Mouse (Mus musculus) limb, embryonic 15.5 days (tissue): ENCODE results near the gene Mtcl1. TPM values are rescaled to one million over a fixed set of nuclear protein-coding genes. Genes with fewer than 3 reads are reported as not detected.
"Not testable (repeated sequence)": the region's sequence is repeated elsewhere in the genome, so short reads cannot be mapped to it uniquely, and the experiment has no call there.

Experiments
- ATAC-seq: fragments of 200-750 bp; cut with Nextera tagmentation; 2 replicates; pipeline ENCODE4 v1.8.0; 2017; ENCODE audit warnings: low read depth, moderate TSS enrichment; ENCODE audit not compliant: insufficient number of reproducible peaks, low FRiP score, low TSS enrichment
- H3K27ac ChIP-seq: fragments of 300-500 bp; sonication (generic); 2 replicates; pipeline ENCODE4 v1.5.1; 2015; ENCODE audit warnings: moderate library complexity, mild to moderate bottlenecking, inconsistent platforms
- H3K27me3 ChIP-seq: fragments of 300-500 bp; sonication (generic); 2 replicates; pipeline ENCODE4 v1.6.1; 2015; ENCODE audit warnings: inconsistent platforms
- H3K36me3 ChIP-seq: fragments of 300-500 bp; sonication (generic); 2 replicates; pipeline ENCODE4 v1.6.1; 2015; ENCODE audit warnings: inconsistent platforms
- H3K4me1 ChIP-seq: fragments of 300-500 bp; sonication (generic); 2 replicates; pipeline ENCODE4 v1.6.1; 2015; ENCODE audit warnings: inconsistent platforms
- H3K4me2 ChIP-seq: fragments of 300-500 bp; sonication (generic); 2 replicates; pipeline ENCODE4 v1.6.1; 2015; ENCODE audit warnings: mild to moderate bottlenecking, inconsistent platforms
- H3K4me3 ChIP-seq: fragments of 300-500 bp; sonication (generic); 2 replicates; pipeline ENCODE4 v1.5.1; 2015; ENCODE audit warnings: mild to moderate bottlenecking, inconsistent platforms
- H3K9ac ChIP-seq: fragments of 300-500 bp; sonication (generic); 2 replicates; pipeline ENCODE4 v1.6.1; 2015; ENCODE audit warnings: inconsistent platforms
- H3K9me3 ChIP-seq: fragments of 300-500 bp; sonication (generic); 2 replicates; pipeline ENCODE4 v1.6.1; 2016; ENCODE audit warnings: inconsistent platforms
- WGBS: fragments of 180-500 bp; shearing (Covaris S2); methylation state at CpG from one replicate; pipeline ENCODE4 v1.1.7; 2015; 5-methylcytosine and 5-hydroxymethylcytosine counted together
- polyA plus RNA-seq: library from polyadenylated mRNA; unstranded; fragments of >200 nt; fragmentation: Nextera tagmentation; extraction: Ambion mirVana; gene quantifications from 2 replicates; pipeline ENCODE4 v1.2.1, GENCODE M21; 2015

The Mtcl1 gene
- polyA plus RNA-seq, 1 experiment from 2014 or later, result 4.0 TPM

DNA sequence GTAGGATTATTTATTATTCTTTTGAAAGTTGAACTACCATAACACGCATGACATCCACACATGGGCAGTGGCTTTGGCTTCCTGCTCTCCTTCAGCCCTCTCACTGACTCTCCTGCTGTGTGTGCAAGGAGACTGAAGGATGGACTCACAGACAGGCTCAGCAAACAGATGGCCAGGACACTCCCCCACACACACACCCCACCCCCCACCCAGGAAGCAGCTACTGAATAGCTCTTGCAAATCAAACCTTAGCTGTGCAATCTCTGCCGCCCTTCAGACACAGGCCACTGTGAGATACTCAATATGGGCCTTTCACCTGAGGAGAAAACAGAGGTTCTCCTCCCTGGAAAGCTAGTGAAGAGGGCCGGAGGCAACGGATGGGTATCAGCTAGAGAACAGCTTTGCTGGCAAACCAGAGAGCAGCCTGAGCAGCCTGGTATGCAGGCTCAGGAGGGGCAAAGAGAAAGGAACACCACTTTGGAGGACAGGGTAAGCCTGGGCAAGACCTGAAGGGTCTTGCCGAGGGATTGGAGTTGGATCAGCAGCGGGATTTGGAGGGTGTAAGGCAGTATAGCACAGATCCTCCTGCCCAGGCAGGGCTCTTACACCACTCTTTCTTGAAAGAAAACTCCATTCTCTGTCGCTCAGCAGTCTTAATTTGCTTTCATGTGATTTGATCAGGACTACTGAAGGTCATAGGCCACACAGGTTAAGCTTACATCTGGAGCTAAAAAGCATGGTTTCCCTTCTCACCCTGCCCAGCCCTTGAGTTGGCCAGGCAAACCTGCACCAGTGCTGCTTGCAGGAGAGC is 3.1 kb downstream of the Mtcl1 start:
- 0 out of 2 replicates have a peak overlapping the region, but pooled peaks have one; percentile 97 for H3K4me2 ChIP-seq
- no peak overlapping the region for H3K9ac ChIP-seq
- 55% methylated on average over 7 of the region's 7 CpGs for WGBS
- H3K36me3 ChIP-seq, result no peaks in the 10 kb centered on the region
- H3K27ac ChIP-seq, result no peak overlapping the region
- peaks cover 27% of the 10 kb centered on the region for H3K27me3 ChIP-seq
- H3K4me1 ChIP-seq, result peaks cover 42% of the 10 kb centered on the region
- H3K9me3 ChIP-seq, result no peaks in the 10 kb centered on the region
- 0 out of 2 replicates have a peak overlapping the region, but pooled peaks have one; percentile 74 for H3K4me3 ChIP-seq
- no peak for ATAC-seq

DNA sequence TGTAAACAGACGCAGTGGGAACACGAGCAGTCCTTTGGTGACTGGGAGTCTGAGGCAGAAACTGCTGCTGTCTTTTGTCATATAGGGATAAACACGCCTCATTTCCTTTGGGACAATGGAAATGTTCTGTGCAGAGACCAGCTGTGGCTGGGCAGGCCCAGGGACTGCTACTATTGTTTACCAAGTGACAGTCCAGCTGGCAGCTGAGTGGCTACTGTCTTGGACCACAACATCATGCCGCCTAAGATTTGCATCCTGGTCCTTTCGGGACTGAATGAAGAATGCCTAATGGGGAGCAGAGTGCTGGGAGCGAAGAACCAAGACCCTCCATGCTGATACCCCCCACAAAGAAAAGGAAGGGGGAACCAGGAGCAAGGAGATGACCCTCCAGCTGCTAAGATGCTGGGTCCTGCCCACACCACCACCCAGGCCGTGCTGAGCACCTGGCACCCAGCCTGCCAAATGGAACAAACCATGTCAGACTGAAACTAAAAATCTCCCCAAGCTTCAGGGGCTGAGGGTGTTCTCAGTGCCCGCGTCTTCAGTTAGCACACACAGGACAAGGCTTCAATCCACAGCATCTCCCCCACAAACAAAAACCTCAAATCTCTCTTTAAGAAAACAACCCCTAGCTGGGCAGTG is 5.4 kb downstream of the Mtcl1 start:
- H3K4me2 ChIP-seq, result no peak overlapping the region
- H3K4me1 ChIP-seq, result peaks cover 31% of the 10 kb centered on the region
- H3K9me3 ChIP-seq, result no peaks in the 10 kb centered on the region
- ATAC-seq, result no peak
- no peak overlapping the region for H3K4me3 ChIP-seq
- no peak overlapping the region for H3K9ac ChIP-seq
- no peaks in the 10 kb centered on the region for H3K36me3 ChIP-seq
- 81% methylated on average over 9 of the region's 9 CpGs for WGBS
- H3K27ac ChIP-seq, result no peak overlapping the region
- peaks cover 12% of the 10 kb centered on the region for H3K27me3 ChIP-seq

DNA sequence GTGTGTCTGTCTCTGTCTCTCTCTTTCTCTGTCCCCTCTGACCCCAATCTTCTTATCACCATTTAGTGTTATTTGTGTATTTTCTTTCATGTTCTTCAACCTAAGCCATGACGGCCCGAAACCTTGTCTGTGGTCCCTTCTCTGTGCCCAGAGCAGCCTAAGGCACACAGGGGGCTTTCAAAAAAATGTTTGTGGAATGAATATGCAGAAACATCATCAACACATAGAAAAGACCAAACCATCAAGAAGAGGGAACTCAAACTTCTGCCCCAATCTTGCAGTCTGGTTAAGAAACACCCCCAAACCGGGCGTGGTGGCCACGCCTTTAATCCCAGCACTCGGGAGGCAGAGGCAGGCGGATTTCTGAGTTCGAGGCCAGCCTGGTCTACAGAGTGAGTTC is 9.7 kb downstream of the Mtcl1 start:
- Histone ChIP-seq H3K4me3 (no peak overlapping the region), H3K9ac (no peak overlapping the region), H3K4me1 (peaks cover 9% of the 10 kb centered on the region; the same call in 1 of the 2 replicates), H3K36me3 (no peaks in the 10 kb centered on the region; the same call in 1 of the 2 replicates), H3K27me3 (no peaks in the 10 kb centered on the region), H3K4me2 (no peak overlapping the region), H3K27ac (no peak overlapping the region), H3K9me3 (no peaks in the 10 kb centered on the region)
- WGBS, result 82% methylated on average over 8 of the region's 8 CpGs
- ATAC-seq, result no peak

DNA sequence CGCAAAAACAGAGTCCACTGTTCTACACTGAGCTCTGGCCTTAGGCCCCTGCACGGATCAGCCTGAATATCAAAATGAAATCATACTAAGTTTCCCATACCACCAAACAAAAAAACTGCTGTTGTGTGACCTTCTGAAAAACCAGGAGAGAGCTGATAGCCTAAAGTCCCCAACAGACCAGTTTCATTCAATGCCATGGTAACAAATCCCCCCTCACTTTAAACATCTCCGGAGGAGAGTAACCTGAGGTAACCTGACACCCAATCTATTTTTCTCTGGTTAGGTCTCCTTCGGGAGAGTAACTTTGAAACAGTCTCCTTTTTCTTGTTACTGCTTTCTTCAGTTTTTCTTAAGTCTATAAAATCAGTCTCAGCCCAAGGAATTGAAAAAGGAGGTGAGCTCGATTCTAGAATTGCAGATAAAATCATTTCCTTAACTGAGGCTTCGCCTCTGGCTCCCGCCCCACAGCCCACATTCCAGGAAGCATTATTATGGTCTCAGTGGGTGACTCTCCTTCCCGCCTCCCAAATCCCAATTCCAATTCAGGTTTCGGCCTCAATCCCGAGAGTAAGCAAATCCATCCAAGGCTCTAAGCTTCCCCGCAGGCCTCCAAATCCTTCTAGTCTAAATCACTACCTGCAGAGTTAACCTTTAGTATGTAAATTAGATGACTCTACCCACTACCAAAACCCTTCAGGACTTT is 10.3 kb downstream of the Mtcl1 start:
- 18% methylated on average over 11 of the region's 11 CpGs for WGBS
- Histone ChIP-seq H3K36me3 (peaks cover 4% of the 10 kb centered on the region; the same call in 1 of the 2 replicates), H3K9ac (no peak overlapping the region), H3K27ac (no peak overlapping the region), H3K27me3 (no peaks in the 10 kb centered on the region), H3K9me3 (no peaks in the 10 kb centered on the region), H3K4me1 (peaks cover 9% of the 10 kb centered on the region; the same call in 1 of the 2 replicates), H3K4me3 (no peak overlapping the region), H3K4me2 (no peak overlapping the region)
- no peak for ATAC-seq

DNA sequence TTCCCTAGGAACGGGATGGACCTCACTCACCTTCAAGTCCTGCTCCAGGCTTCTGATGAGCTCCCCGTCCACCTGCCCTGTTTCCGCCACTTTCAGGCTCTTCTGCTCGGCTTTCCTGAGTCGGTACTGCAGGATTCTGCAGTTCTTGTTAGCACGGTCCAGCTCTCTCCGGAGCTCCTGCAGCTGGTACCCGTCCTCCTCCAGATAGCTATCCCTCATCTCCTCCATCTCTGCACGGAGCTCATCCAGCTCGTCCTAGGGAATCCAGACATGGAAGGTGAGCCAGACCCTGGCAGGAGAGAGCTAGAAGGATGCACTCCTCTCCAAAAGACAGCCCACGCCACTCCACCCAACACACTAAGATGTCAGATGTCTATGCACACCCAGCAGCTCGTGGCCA is 11.4 kb downstream of the Mtcl1 start:
- Histone ChIP-seq H3K27me3 (no peaks in the 10 kb centered on the region), H3K4me3 (no peak overlapping the region), H3K9me3 (no peaks in the 10 kb centered on the region), H3K9ac (no peak overlapping the region), H3K4me2 (no peak overlapping the region), H3K27ac (no peak overlapping the region), H3K4me1 (peaks cover 9% of the 10 kb centered on the region; the same call in 1 of the 2 replicates), H3K36me3 (peaks cover 4% of the 10 kb centered on the region; the same call in 1 of the 2 replicates)
- ATAC-seq, result no peak
- 83% methylated on average over 12 of the region's 12 CpGs for WGBS

DNA sequence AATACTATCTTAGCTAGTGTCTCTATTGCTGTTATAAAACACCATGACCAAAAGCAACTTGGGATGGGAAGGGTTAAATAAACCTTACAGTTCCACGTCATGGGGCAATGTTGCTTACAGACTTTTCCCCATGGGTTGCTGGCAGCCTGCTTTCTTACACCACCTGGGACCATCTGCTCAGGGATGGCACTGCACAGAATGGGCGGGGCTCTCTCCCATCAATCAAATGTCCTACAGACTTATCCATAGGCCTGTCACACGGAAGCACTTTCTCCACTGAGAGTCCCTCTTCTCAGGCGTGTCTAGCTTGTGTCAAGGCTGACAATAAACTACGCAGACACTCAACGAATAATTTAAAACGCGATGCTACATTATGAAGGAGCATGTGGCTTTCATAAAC is 12.7 kb downstream of the Mtcl1 start:
- no peak overlapping the region for H3K9ac ChIP-seq
- 66% methylated on average over 8 of the region's 8 CpGs for WGBS
- no peak overlapping the region for H3K27ac ChIP-seq
- no peak overlapping the region for H3K4me2 ChIP-seq
- no peak for ATAC-seq
- no peaks in the 10 kb centered on the region for H3K27me3 ChIP-seq
- H3K36me3 ChIP-seq, result peaks cover 4% of the 10 kb centered on the region; the same call in 1 of the 2 replicates
- peaks cover 9% of the 10 kb centered on the region; the same call in 1 of the 2 replicates for H3K4me1 ChIP-seq
- no peaks in the 10 kb centered on the region for H3K9me3 ChIP-seq
- no peak overlapping the region for H3K4me3 ChIP-seq

DNA sequence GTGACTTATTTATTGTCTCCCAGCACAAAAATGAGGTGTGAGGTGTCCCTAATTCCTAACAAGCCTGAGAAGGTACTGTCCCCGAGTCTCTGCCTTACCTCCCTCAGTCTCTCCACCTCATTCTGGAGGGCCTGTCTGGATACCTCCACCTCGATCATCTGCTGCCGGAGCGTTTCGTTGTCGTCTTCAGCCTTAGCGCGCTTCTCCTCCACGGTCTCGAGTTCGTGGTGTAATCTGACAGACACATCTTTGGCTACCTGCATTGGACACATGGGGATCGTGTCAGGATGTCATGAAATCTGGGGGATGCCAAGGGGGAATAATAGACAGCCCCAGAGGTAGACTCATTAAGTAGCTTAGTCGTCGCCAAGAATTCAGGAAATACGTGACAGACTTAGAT is 13.6 kb downstream of the Mtcl1 start:
- Histone ChIP-seq H3K27ac (no peak overlapping the region), H3K9ac (no peak overlapping the region), H3K36me3 (peaks cover 4% of the 10 kb centered on the region; the same call in 1 of the 2 replicates), H3K4me2 (no peak overlapping the region), H3K9me3 (no peaks in the 10 kb centered on the region), H3K4me3 (no peak overlapping the region), H3K4me1 (peaks cover 9% of the 10 kb centered on the region; the same call in 1 of the 2 replicates), H3K27me3 (no peaks in the 10 kb centered on the region)
- no peak for ATAC-seq
- 92% methylated on average over 15 of the region's 15 CpGs for WGBS

DNA sequence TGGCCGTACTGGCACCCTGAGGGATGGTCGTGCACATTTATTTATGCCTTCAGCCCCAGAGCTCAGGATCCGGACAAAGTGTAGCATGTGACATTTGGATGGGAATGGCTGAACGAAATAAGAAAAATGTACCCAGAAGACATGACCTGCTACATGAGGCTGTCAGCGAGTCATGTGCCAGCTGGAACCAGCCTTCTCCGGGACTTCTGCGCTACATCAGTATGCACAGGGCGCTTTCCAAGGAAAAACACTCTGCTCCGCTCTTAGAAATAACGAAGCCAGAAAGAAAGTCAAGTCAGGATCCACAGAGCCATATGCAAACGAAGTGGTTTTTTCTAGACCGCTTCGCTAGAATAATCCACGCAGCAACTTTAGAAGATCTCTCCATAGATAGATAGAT is 14.5 kb downstream of the Mtcl1 start:
- Histone ChIP-seq H3K4me3 (no peak overlapping the region), H3K9me3 (no peaks in the 10 kb centered on the region), H3K36me3 (peaks cover 4% of the 10 kb centered on the region; the same call in 1 of the 2 replicates), H3K4me2 (no peak overlapping the region), H3K9ac (no peak overlapping the region), H3K27ac (no peak overlapping the region), H3K4me1 (peaks cover 9% of the 10 kb centered on the region; the same call in 1 of the 2 replicates), H3K27me3 (no peaks in the 10 kb centered on the region)
- 92% methylated on average over 14 of the region's 14 CpGs for WGBS
- ATAC-seq, result no peak

DNA sequence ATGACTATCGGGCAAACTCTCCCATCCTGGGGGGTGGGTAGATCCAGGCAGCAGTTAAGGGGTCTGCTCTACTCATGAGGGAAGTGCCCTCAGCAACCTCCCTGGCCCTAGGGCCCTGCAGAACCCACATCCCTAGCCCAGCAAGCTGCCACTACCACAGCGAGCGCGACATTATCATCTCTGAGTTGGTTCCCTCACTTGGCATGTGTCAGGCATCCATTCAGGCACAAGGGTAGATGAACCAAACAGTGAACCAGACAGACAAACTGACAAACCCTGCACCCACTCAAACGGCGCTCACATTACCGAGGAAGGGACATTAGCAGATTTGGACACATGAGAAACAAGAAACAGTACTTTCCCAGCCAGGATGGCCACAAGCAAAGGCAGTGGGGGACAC is 15.0 kb downstream of the Mtcl1 start:
- Histone ChIP-seq H3K27ac (no peak overlapping the region), H3K4me1 (peaks cover 6% of the 10 kb centered on the region; the same call in 1 of the 2 replicates), H3K9ac (no peak overlapping the region), H3K36me3 (peaks cover 4% of the 10 kb centered on the region; the same call in 1 of the 2 replicates), H3K4me2 (no peak overlapping the region), H3K9me3 (no peaks in the 10 kb centered on the region), H3K4me3 (no peak overlapping the region), H3K27me3 (no peaks in the 10 kb centered on the region)
- no peak for ATAC-seq
- WGBS, result 91% methylated on average over 7 of the region's 7 CpGs

DNA sequence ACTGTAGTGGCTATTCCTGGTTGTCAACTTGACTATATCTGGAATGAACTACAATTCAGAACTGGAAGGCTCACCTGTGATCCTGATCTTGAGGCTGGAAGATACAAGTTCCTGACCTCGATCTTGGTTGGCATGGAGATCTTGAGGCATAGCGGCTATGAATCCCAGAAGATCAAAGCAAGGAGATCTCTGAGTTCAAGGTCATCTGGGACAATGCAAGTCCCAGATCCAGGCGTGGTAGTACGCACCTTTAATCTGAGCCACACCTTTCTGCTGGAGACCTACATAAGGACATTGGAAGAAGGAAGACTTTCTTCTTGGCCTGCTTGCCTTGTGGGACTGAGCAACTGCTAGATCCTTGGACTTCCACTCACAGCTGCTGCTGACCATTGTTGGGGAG is 24.9 kb downstream of the Mtcl1 start:
- not testable (repeated sequence) for H3K4me1 ChIP-seq, H3K4me2 ChIP-seq, H3K27me3 ChIP-seq, H3K4me3 ChIP-seq, ATAC-seq, H3K9me3 ChIP-seq, H3K27ac ChIP-seq, H3K9ac ChIP-seq, H3K36me3 ChIP-seq
- WGBS, result 93% methylated on average over 4 of the region's 4 CpGs

DNA sequence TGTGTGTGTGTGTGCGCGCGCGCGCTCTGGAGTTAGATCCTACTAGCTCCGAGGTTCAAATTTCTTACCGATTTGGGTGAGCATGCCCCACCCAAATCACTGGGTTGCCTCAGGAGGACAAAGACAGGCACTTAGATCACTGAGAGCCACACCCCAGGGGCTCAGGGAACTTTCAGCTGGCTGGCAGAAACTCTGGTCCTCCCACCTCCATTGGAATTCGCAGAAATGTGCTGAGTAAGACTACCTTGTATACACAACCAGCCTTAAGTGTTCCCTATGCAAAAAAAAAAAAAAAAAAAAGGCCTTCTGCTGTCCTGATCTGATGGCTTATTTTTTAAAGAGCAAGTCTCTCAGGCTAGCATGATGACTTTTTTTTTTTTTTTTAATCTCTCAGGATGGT is 30.1 kb downstream of the Mtcl1 start:
- peaks cover 15% of the 10 kb centered on the region; the same call in 1 of the 2 replicates for H3K4me1 ChIP-seq
- H3K36me3 ChIP-seq, result no peaks in the 10 kb centered on the region
- H3K4me2 ChIP-seq, result no peak overlapping the region
- no peaks in the 10 kb centered on the region for H3K9me3 ChIP-seq
- H3K4me3 ChIP-seq, result no peak overlapping the region
- no peak overlapping the region for H3K9ac ChIP-seq
- WGBS, result 61% methylated on average over 8 of the region's 8 CpGs
- peaks cover 3% of the 10 kb centered on the region for H3K27me3 ChIP-seq
- H3K27ac ChIP-seq, result no peak overlapping the region
- ATAC-seq, result no peak
